Mouse (Mus musculus): ENCODE data around the gene Gm3460. TPM values are rescaled to one million over a fixed set of nuclear protein-coding genes. Genes with fewer than 3 reads are reported as not detected.
"Not testable (repeated sequence)": the region's sequence is repeated elsewhere in the genome, so short reads cannot be mapped to it uniquely, and the experiment has no call there.

The Gm3460 gene
- not detected for total RNA-seq (2021)

- not testable (repeated sequence) for DNase-seq
These were observed at the start of gene Gm3460 for GRCm38 (mm10) chr14:6622318-6622717. TSS of gene Gm3460 (minus strand) at chr14:6622418.

GRCm38 (mm10) chr14:6606436-6606835 is 15.8 kb downstream of the Gm3460 start:
- DNase-seq, result peak in 1 of 2 experiments; percentile 5

- peak in 1 of 2 experiments; percentile 3 for DNase-seq
These were observed 17.2 kb downstream of the Gm3460 start for GRCm38 (mm10) chr14:6605004-6605403.

- peak in 1 of 2 experiments; percentile 1 for DNase-seq
These were observed 17.7 kb downstream of the Gm3460 start for GRCm38 (mm10) chr14:6604551-6604950.

- DNase-seq, result not testable (repeated sequence)
These were observed 31.7 kb downstream of the Gm3460 start, which contains the start of gene Gm3629 for GRCm38 (mm10) chr14:6590513-6590912. TSS of gene Gm3629 (minus strand) at chr14:6590613.

Other genes with a start within 250 kb of the Gm3460 start
- gene Gm16440, start 232.1 kb downstream of the Gm3460 start, total RNA-seq (2021), result not detected
- under 1 TPM in 1 of 2 experiments, not detected in 1; 0.95 TPM for gene Gm3591, start 209.9 kb downstream of the Gm3460 start, total RNA-seq (2021)
- gene Gm3594, start 177.8 kb downstream of the Gm3460 start, total RNA-seq (2021), result not detected
- not detected for gene Gm8356, start 85.1 kb downstream of the Gm3460 start, total RNA-seq (2021)
- 1 to 10 TPM; 1.0 to 1.3 TPM for gene Gm3629, start 31.8 kb downstream of the Gm3460 start, total RNA-seq (2021)
- gene Gm10251, start 61.8 kb upstream of the Gm3460 start, total RNA-seq (2021), result not detected
- gene Gm8050, start 97.8 kb upstream of the Gm3460 start, total RNA-seq (2021), result not detected
- gene Gm3636, start 119.9 kb upstream of the Gm3460 start, total RNA-seq (2021), result 1 to 10 TPM; 3.2 to 5.2 TPM
- under 1 TPM in 1 of 2 experiments, not detected in 1; 0.30 TPM for gene Gm8362, start 152.0 kb upstream of the Gm3460 start, total RNA-seq (2021)
- gene Gm3642, start 217.9 kb upstream of the Gm3460 start, total RNA-seq (2021), result not detected